Mouse (Mus musculus) erythroblast, adult 5-6 weeks (primary cell): ENCODE results near the gene Rab5c. TPM values are rescaled to one million over a fixed set of nuclear protein-coding genes. Genes with fewer than 3 reads are reported as not detected.

Experiments used
- ATAC-seq: replicated peaks from 2 replicates; pipeline ENCODE4 v1.8.0; 2016; ENCODE audit warnings: moderate number of reproducible peaks, mild to moderate bottlenecking, moderate TSS enrichment, inconsistent platforms; ENCODE audit not compliant: poor library complexity, low FRiP score, severe bottlenecking
- total RNA-seq, 2 experiments: library from RNA; stranded (forward) in 1 of 2; stranded (reverse) in 1 of 2; fragments of 150-400 nt in 1 of 2; fragments of 200-764, 138-1000 nt in 1 of 2; gene quantifications; 2 replicates each; pipeline versions ENCODE4 v1.2.3 to v1.2.4; 2015 to 2017; ENCODE audit warnings: low replicate concordance in 2 of 2

The Rab5c gene
- total RNA-seq, 2 experiments from 2014 or later, result 52.2 to 79.7 TPM

GRCm38 (mm10) chr11:100703851-100704531, 34.0 kb downstream of the Rab5c start, which contains the start of gene Dhx58:
TSS of gene Dhx58 (minus strand) at chr11:100704271.
- ATAC-seq, result peak; percentile 67

GRCm38 (mm10) chr11:100703366-100703765, 34.6 kb downstream of the Rab5c start:
- ATAC-seq, result peak; percentile 37

- peak; percentile 55 for ATAC-seq
Observed at GRCm38 (mm10) chr11:100702906-100703305, 35.1 kb downstream of the Rab5c start.

- ATAC-seq, result peak; percentile 69
Observed at GRCm38 (mm10) chr11:100702081-100702851, 35.7 kb downstream of the Rab5c start.

GRCm38 (mm10) chr11:100701301-100701700, 36.7 kb downstream of the Rab5c start:
- ATAC-seq, result no peak

- no peak for ATAC-seq
Observed at GRCm38 (mm10) chr11:100700710-100701109, 37.3 kb downstream of the Rab5c start.

- ATAC-seq, result no peak
Observed at GRCm38 (mm10) chr11:100697921-100698320, 40.1 kb downstream of the Rab5c start.

GRCm38 (mm10) chr11:100694926-100695325, 43.1 kb downstream of the Rab5c start:
- ATAC-seq, result peak; percentile 75

GRCm38 (mm10) chr11:100693154-100693553, 44.9 kb downstream of the Rab5c start:
- ATAC-seq, result no peak

- ATAC-seq, result no peak
Observed at GRCm38 (mm10) chr11:100692164-100692616, 45.8 kb downstream of the Rab5c start, which contains the start of gene Zfp385c. TSS of gene Zfp385c (minus strand) at chr11:100692455.

- no peak for ATAC-seq
Observed at GRCm38 (mm10) chr11:100690389-100690788, 47.6 kb downstream of the Rab5c start.

- ATAC-seq, result no peak
Observed at GRCm38 (mm10) chr11:100688443-100688842, 49.6 kb downstream of the Rab5c start.

GRCm38 (mm10) chr11:100687265-100687664, 50.8 kb downstream of the Rab5c start:
- ATAC-seq, result no peak

- ATAC-seq, result no peak
Observed at GRCm38 (mm10) chr11:100685371-100685770, 52.6 kb downstream of the Rab5c start.

- ATAC-seq, result no peak
Observed at GRCm38 (mm10) chr11:100684084-100684483, 53.9 kb downstream of the Rab5c start.

- ATAC-seq, result no peak
Observed at GRCm38 (mm10) chr11:100682526-100682925, 55.5 kb downstream of the Rab5c start.

GRCm38 (mm10) chr11:100681826-100682225, 56.2 kb downstream of the Rab5c start:
- no peak for ATAC-seq

GRCm38 (mm10) chr11:100677810-100678209, 60.2 kb downstream of the Rab5c start:
- no peak for ATAC-seq

GRCm38 (mm10) chr11:100673169-100673568, 64.8 kb downstream of the Rab5c start:
- 0 out of 2 replicates have a peak, but pooled peaks have one; percentile 19 for ATAC-seq

GRCm38 (mm10) chr11:100671956-100672355, 66.1 kb downstream of the Rab5c start:
- no peak for ATAC-seq

- ATAC-seq, result no peak
Observed at GRCm38 (mm10) chr11:100671049-100671448, 67.0 kb downstream of the Rab5c start.
